Mouse (Mus musculus) G1E (cell line): Measurements from ENCODE around the gene Ppp2r5e. TPM values are rescaled to one million over a fixed set of nuclear protein-coding genes. Genes with fewer than 3 reads are reported as not detected.

Experiments
- ATAC-seq: 2 replicates; pipeline ENCODE4 v1.8.0; 2016; ENCODE audit warnings: mild to moderate bottlenecking; ENCODE audit not compliant: insufficient number of reproducible peaks, poor library complexity, low FRiP score, severe bottlenecking; ENCODE audit errors: extremely low read depth
- DNase-seq: peaks from one replicate; pipeline ENCODE4 v3.0.0; 2012; ENCODE audit warnings: low spot score
- H3K27me3 ChIP-seq: 2 replicates; pipeline ENCODE4 v1.6.1; 2012; ENCODE audit warnings: mild to moderate bottlenecking, low read length, inconsistent platforms; ENCODE audit not compliant: insufficient read depth
- H3K36me3 ChIP-seq: replicated peaks from 2 replicates; pipeline ENCODE3; 2012; ENCODE audit warnings: mild to moderate bottlenecking, inconsistent platforms
- H3K4me1 ChIP-seq: 2 replicates; pipeline ENCODE4 v1.6.1; 2012; ENCODE audit warnings: low read depth, low read length, inconsistent platforms, mixed read lengths; ENCODE audit not compliant: insufficient read depth
- H3K4me3 ChIP-seq: 2 replicates; pipeline ENCODE4 v1.5.1; 2012; ENCODE audit warnings: low read depth, mild to moderate bottlenecking, inconsistent platforms, low read length, moderate library complexity, mixed read lengths
- H3K9me3 ChIP-seq: replicated peaks from 2 replicates; pipeline ENCODE4 v1.6.1; 2012; ENCODE audit warnings: inconsistent platforms
- CTCF ChIP-seq: IDR thresholded peaks from 2 replicates; pipeline ENCODE4 v1.5.1; 2012; ENCODE audit warnings: low read depth, low read length, inconsistent platforms, mixed read lengths
- GATA1 ChIP-seq: IDR thresholded peaks from 2 replicates; pipeline ENCODE4 v1.6.1; 2012; ENCODE audit warnings: borderline replicate concordance, low read length, inconsistent platforms, mixed read lengths
- GATA2 ChIP-seq: IDR thresholded peaks from 2 replicates; pipeline ENCODE4 v1.6.1; 2012; ENCODE audit warnings: low read depth, low read length, inconsistent platforms, borderline replicate concordance
- POLR2AphosphoS5 ChIP-seq: IDR thresholded peaks from 2 replicates; pipeline ENCODE4 v1.6.1; 2012; ENCODE audit warnings: low read depth, low read length, inconsistent platforms; ENCODE audit not compliant: insufficient replicate concordance
- TAL1 ChIP-seq: conservative IDR thresholded peaks from 2 replicates; pipeline ENCODE4 v1.6.1; 2012; ENCODE audit warnings: low read depth, low read length, inconsistent platforms, mixed read lengths
- polyA plus RNA-seq: library from polyadenylated mRNA; stranded (reverse); fragments of >175 nt; gene quantifications from 2 replicates; pipeline ENCODE4 v1.2.3, GENCODE M21; 2012
- total RNA-seq, 2 experiments: library from RNA; stranded (forward) in 1 of 2; stranded (reverse) in 1 of 2; fragments of 200-1000 nt in 1 of 2; fragments of >200 nt in 1 of 2; fragmentation: Nextera tagmentation in 1 of 2; gene quantifications; 2 replicates each; pipeline ENCODE4 v1.2.3; 2014 to 2017

Gene Ppp2r5e
- total and polyA plus RNA-seq, 3 experiments: 20.4 to 74.6 (median 69.2) TPM

DNA sequence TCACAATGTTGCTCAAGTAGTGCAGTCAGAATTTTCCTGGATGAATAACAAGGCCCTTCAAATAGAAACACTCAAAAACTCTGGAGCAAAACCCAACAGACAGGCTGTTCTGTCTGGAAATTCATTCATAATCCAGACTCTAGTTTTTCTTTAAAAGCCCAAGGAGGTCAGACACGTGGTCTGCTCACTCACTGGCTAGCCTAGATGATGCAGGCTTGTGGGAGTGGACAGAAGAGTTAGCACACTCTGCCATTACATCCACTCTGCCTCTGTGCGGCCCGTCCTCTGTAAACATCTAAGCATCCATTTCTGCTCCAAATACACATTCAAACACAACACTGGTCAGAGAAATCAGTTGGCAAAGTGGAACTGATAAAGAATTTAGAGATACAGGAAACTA, 117.4 kb downstream of the Ppp2r5e start:
- DNase-seq (no peak), ATAC-seq (no peak)
- TF ChIP-seq GATA1: no peak
- TF ChIP-seq TAL1: no peak
- no peak for TF ChIP-seq POLR2AphosphoS5
- TF ChIP-seq CTCF: no peak
- no peak for TF ChIP-seq GATA2
- H3K4me1 ChIP-seq: peaks cover 9% of the 10 kb centered on the region
- H3K4me3 ChIP-seq: no peak overlapping the region
- H3K36me3 ChIP-seq: peaks cover 63% of the 10 kb centered on the region
- H3K27me3 ChIP-seq: no peaks in the 10 kb centered on the region
- H3K9me3 ChIP-seq: no peaks in the 10 kb centered on the region

DNA sequence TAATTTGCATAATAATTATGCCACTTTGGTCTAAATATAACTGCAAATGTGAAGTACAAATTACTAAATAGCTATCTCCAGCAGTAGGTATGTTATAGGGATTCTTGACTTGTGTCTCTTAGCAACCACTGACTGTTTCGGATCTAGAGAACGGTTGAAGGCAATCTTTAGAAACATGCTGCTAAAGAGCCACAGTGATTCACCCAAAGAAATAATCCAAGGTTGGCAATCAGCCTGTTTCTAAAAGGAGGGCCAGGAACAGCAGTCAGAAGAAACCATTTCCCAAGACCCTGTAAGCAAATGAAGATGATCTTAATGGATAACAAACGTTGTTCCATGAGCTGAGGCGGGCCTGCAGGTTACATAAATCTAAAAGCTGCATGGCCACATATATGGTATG, 117.9 kb downstream of the Ppp2r5e start:
- H3K4me1 ChIP-seq: peaks cover 9% of the 10 kb centered on the region
- H3K36me3 ChIP-seq: peaks cover 60% of the 10 kb centered on the region
- no peak for TF ChIP-seq POLR2AphosphoS5
- no peak for TF ChIP-seq GATA1
- TF ChIP-seq TAL1: no peak
- TF ChIP-seq CTCF: no peak
- TF ChIP-seq GATA2: no peak

DNA sequence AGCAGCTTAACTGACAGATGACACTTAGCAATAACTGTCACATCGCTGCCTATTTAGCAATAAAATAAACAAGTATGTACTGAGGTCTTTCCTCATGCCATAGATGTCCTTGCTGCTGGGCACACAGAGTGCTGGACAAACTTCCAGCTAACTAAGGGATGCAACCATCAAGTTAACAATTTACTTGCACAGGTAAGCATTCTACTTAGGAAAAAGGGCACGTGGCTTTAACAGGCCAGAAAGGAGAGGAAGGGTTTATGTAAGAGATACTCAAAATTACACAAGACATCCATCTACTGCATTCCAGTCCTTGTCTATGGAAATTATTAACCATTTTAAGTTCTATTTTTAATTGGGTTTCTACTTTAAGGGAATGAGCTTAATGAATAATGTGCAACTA, 123.0 kb downstream of the Ppp2r5e start:
- H3K27me3 ChIP-seq: no peaks in the 10 kb centered on the region
- no peak overlapping the region for H3K4me3 ChIP-seq
- peaks cover 52% of the 10 kb centered on the region for H3K36me3 ChIP-seq
- ATAC-seq (no peak), DNase-seq (no peak)
- H3K9me3 ChIP-seq: no peaks in the 10 kb centered on the region
- TF ChIP-seq TAL1 (no peak), GATA2 (no peak), CTCF (no peak)
- no peaks in the 10 kb centered on the region for H3K4me1 ChIP-seq

More for the DNA sequence above, 117.9 kb downstream of the Ppp2r5e start:
- Histone ChIP-seq H3K4me3 (no peak overlapping the region), H3K27me3 (no peaks in the 10 kb centered on the region), H3K9me3 (no peaks in the 10 kb centered on the region)
- DNase-seq (no peak), ATAC-seq (no peak)

DNA sequence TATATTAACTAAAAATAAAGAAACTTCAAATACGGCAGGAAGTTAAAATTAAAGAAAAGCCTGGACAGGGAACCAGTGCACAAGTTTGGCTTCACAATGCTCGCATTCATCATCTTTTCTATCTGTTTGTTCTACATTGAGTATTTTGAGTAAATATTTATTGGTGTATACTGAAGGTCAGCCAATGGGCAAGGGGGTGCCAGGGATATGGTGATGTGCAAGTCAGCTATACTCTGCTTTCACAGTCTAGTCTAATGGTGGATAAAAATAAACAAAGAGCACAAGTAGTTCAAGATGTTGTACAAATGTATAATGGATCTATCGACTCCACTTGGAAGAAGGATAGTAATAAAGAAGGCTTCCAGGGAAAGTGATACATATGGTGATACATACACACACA, 123.9 kb downstream of the Ppp2r5e start:
- peaks cover 53% of the 10 kb centered on the region for H3K36me3 ChIP-seq
- no peak for TF ChIP-seq CTCF
- no peak for TF ChIP-seq TAL1
- TF ChIP-seq GATA1: no peak
- TF ChIP-seq GATA2: no peak
- no peak for TF ChIP-seq POLR2AphosphoS5
- no peak overlapping the region for H3K4me3 ChIP-seq
- H3K4me1 ChIP-seq: no peaks in the 10 kb centered on the region
- H3K27me3 ChIP-seq: no peaks in the 10 kb centered on the region
- no peak for ATAC-seq
- no peak for DNase-seq
- H3K9me3 ChIP-seq: no peaks in the 10 kb centered on the region

DNA sequence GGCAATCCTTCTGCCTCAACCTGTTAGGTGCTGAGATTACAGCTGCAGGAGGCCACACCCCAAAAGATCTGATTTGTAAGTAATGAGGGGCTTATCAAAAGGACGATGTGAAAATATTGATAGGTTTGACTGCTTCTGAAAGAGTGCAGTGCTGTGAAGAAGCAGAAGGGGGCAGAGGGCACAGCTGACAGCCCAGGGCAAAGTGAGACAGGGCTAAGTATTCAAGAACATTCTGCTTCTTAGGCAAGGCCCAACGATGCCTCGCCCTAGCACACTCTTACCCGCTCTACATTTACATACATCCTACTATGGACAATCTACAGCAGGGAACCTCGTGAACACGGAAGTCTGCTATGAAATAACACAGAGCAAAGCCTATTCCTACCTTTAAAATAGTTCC, 128.2 kb downstream of the Ppp2r5e start:
- DNase-seq: no peak
- Histone ChIP-seq H3K27me3 (no peaks in the 10 kb centered on the region), H3K4me1 (no peaks in the 10 kb centered on the region), H3K9me3 (no peaks in the 10 kb centered on the region), H3K36me3 (peaks cover 74% of the 10 kb centered on the region), H3K4me3 (no peak overlapping the region)
- TF ChIP-seq TAL1 (no peak), CTCF (no peak), GATA2 (no peak), POLR2AphosphoS5 (no peak), GATA1 (no peak)
- ATAC-seq: no peak

DNA sequence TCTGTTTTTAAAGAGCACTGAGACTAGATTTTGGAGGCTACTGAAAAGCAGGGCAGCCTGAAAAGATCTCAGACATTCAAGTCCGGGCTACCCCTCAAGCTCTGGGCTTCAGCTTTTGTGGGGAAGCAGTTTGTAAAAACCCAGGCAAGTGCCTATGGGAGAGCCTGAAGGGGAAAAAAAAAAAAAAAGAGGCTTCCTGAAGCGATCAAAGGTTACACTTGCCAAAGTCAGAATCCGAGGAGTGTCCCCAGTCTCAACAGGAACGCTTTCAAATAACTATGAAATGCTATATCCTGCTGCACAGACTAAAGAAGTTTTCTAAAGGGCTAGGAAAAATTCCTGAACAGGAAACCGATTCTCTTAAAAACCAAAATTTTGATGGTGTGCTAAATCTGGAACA, 128.9 kb downstream of the Ppp2r5e start:
- TF ChIP-seq GATA2 (no peak), POLR2AphosphoS5 (no peak), CTCF (no peak), GATA1 (no peak), TAL1 (no peak)
- ATAC-seq (no peak), DNase-seq (no peak)
- no peaks in the 10 kb centered on the region for H3K4me1 ChIP-seq
- no peaks in the 10 kb centered on the region for H3K27me3 ChIP-seq
- H3K36me3 ChIP-seq: peaks cover 76% of the 10 kb centered on the region
- H3K9me3 ChIP-seq: no peaks in the 10 kb centered on the region
- H3K4me3 ChIP-seq: no peak overlapping the region

DNA sequence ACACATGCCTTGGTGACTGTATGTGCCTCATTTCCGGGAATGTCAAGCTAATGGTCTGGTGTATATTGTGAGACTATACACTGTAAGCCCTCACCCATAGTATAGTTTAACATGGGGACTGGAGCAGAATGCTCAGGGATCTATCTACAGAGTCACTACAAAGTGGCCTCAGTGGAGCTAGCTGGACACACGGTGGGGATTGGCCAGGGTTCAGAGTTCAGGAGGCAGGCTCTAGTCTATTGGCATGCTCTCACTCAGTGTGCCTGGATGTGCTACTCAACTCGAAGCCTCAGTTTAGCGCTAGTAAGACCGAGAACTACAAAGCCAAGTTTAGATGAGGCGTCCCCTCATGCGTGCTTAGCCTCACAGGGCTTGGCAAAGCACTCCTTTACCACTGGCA, 129.8 kb downstream of the Ppp2r5e start:
- TF ChIP-seq GATA1: no peak
- TF ChIP-seq CTCF: no peak
- TF ChIP-seq POLR2AphosphoS5: no peak
- no peak for TF ChIP-seq TAL1
- no peak for TF ChIP-seq GATA2
- ATAC-seq: no peak
- no peaks in the 10 kb centered on the region for H3K9me3 ChIP-seq

More for the DNA sequence above, 129.8 kb downstream of the Ppp2r5e start:
- Histone ChIP-seq H3K36me3 (peaks cover 81% of the 10 kb centered on the region), H3K4me3 (no peak overlapping the region), H3K27me3 (no peaks in the 10 kb centered on the region), H3K4me1 (no peaks in the 10 kb centered on the region)
- no peak for DNase-seq
